Mouse (Mus musculus) liver, postnatal 0 days (tissue): ENCODE measurements at regions not wholly inside any gene's neighbourhood (a gene's known extent, or its start where the extent isn't known, plus 50 kb on each side); places are given as distances from the start of the nearest gene placed in this dataset.
A peak's percentile ranks its signal among the peaks of the same experiment; 100 is the strongest.

Experiments used
- ATAC-seq: fragments of 200-750 bp; cut with Nextera tagmentation; 2 replicates; pipeline ENCODE4 v1.8.0; 2017; ENCODE audit warnings: mild to moderate bottlenecking, moderate library complexity
- DNase-seq: peaks from one replicate; pipeline ENCODE4 v3.0.0-alpha.2; 2016
- H3K27ac ChIP-seq: fragments of 300-500 bp; sonication (generic); 2 replicates; pipeline ENCODE4 v1.5.1; 2014; ENCODE audit warnings: antibody characterized with exemption, moderate library complexity, mild to moderate bottlenecking, low read depth
- H3K27me3 ChIP-seq: fragments of 300-500 bp; sonication (generic); 2 replicates; pipeline ENCODE4 v1.6.1; 2014; ENCODE audit warnings: low read length, control low read depth, mixed read lengths; ENCODE audit not compliant: insufficient read depth
- H3K36me3 ChIP-seq: fragments of 300-500 bp; sonication (generic); replicated peaks from 2 replicates; pipeline ENCODE4 v1.6.1; 2014; ENCODE audit warnings: mild to moderate bottlenecking, control low read depth, low read length, moderate library complexity, mixed read lengths; ENCODE audit not compliant: insufficient read depth
- H3K4me1 ChIP-seq: fragments of 300-500 bp; sonication (generic); 2 replicates; pipeline ENCODE4 v1.6.1; 2014; ENCODE audit warnings: antibody characterized with exemption, mild to moderate bottlenecking, control low read depth; ENCODE audit not compliant: insufficient read depth
- H3K4me2 ChIP-seq: fragments of 300-500 bp; sonication (generic); 2 replicates; pipeline ENCODE4 v1.6.1; 2014; ENCODE audit warnings: low read depth, mild to moderate bottlenecking, low read length, moderate library complexity, mixed read lengths
- H3K4me3 ChIP-seq: fragments of 300-500 bp; sonication (generic); 2 replicates; pipeline ENCODE4 v1.5.1; 2014; ENCODE audit warnings: low read depth, low read length
- H3K9ac ChIP-seq: fragments of 300-500 bp; sonication (generic); replicated peaks from 2 replicates; pipeline ENCODE4 v1.6.1; 2014; ENCODE audit warnings: mild to moderate bottlenecking, moderate library complexity
- H3K9me3 ChIP-seq: fragments of 300-500 bp; sonication (generic); 2 replicates; pipeline ENCODE4 v1.6.1; 2016; ENCODE audit warnings: mild to moderate bottlenecking, control low read depth, low read length, mixed read lengths
- CTCF ChIP-seq: sonication (generic); IDR thresholded peaks from 2 replicates; pipeline ENCODE4 v1.5.1; 2016; ENCODE audit warnings: antibody characterized with exemption, low read depth
- EP300 ChIP-seq: IDR thresholded peaks from 2 replicates; pipeline ENCODE4 v1.6.1; 2016; ENCODE audit warnings: antibody characterized with exemption, low read depth, mild to moderate bottlenecking
- WGBS: fragments of 180-500 bp; shearing (Covaris S2); extraction: QIAGEN DNeasy Blood & Tissue Kit; methylation state at CpG from one replicate; pipeline ENCODE4 v1.1.7; 2014; ENCODE audit not compliant: insufficient replicate concordance; 5-methylcytosine and 5-hydroxymethylcytosine counted together

DNA sequence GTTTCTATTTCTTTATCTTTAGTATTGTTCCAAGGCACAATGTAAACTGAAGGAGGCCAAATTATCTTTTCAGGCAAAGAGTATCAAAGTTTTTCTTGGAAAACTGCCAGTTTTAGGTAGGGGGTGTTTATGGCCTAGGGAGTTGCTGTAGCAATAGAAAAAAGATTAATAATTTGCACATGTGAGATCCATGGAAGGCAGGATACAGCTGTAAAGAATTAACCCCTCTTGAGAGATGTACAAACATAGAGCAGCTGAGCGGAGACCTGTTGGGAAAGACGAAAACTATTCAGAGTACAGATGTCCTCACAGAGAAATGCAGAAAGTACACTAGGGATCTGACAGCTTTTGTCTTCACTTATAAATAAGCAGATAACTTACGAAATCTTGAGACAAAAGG lies 176.8 kb downstream of the Fign start:
- 73% methylated on average over 3 of the region's 3 CpGs for whole genome bisulfite sequencing
- Histone ChIP-seq H3K36me3 (no peaks in the 10 kb centered on the region), H3K4me3 (no peak overlapping the region), H3K4me1 (no peaks in the 10 kb centered on the region), H3K4me2 (no peak overlapping the region), H3K9me3 (no peaks in the 10 kb centered on the region), H3K9ac (no peak overlapping the region), H3K27ac (no peak overlapping the region), H3K27me3 (no peaks in the 10 kb centered on the region)
- DNase-seq = no peak
- ATAC-seq = no peak
- TF ChIP-seq EP300 (no peak), CTCF (no peak)

DNA sequence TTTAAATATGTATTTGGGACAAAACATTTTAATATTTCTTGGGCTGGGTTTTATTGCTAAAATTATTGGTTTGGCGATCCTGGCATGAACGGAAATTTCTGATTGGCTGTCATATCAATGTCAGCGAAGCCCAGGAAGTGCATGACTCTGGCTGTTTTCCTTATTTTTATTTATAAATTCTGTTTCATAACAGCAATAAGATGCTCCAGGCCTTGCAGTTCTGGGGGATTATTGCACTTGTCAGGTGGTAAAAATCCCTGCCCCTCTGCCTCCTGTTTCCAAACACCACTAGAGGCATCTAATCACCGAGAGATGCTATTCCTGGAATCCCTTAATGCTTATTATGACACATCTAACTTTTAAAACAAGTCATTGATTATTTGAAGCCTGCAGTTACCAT lies 177.8 kb downstream of the Fign start:
- Histone ChIP-seq H3K9ac (no peak overlapping the region), H3K4me3 (no peak overlapping the region), H3K36me3 (no peaks in the 10 kb centered on the region), H3K27ac (no peak overlapping the region), H3K27me3 (no peaks in the 10 kb centered on the region), H3K4me2 (no peak overlapping the region), H3K4me1 (no peaks in the 10 kb centered on the region), H3K9me3 (no peaks in the 10 kb centered on the region)
- DNase-seq (no peak), ATAC-seq (no peak)
- 80% methylated on average over 4 of the region's 4 CpGs for WGBS
- no peak for TF ChIP-seq EP300
- TF ChIP-seq CTCF = no peak

DNA sequence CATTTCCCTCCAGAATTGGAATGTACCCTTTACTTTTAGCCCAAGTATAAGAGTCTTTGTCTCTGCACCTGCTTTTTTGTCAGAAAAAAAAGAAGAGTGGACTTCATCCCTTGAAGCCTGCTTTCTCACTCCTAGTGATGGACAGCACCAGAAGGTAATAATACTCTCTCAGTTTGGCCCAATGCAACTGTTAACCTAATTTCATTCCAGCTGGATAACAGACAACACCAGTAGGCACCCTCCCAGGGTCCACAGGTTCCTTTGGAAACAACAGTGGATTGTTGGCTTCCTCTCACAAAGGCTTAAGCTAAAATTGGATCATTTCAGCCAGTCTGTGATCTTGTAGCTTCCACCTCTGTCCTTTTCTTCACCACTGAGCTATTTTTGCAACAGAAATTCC lies 197.2 kb downstream of the Fign start:
- Histone ChIP-seq H3K4me3 (no peak overlapping the region), H3K4me1 (no peaks in the 10 kb centered on the region), H3K4me2 (no peak overlapping the region), H3K36me3 (no peaks in the 10 kb centered on the region), H3K9me3 (no peaks in the 10 kb centered on the region), H3K9ac (no peak overlapping the region), H3K27ac (no peak overlapping the region), H3K27me3 (no peaks in the 10 kb centered on the region)
- ATAC-seq (no peak), DNase-seq (no peak)
- no peak for TF ChIP-seq EP300
- no peak for TF ChIP-seq CTCF

DNA sequence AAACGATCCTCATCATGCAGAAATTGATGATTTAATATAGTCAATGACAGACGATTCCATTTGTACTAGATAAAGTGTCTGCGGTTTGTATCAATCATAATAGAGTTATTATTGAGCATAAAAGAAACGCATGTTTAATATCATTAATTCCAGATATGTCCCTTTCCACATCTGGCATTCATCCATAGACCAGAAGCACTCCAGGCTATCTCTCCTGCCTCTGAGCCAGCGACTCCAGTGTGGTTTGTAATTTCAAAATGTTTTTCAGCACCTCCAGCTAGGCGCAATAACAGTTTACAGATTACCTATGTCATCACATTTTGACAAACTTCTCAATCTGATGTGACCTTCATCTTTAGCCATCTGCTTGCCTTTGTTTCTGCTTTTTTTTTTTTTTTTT lies 219.4 kb downstream of the Fign start:
- H3K36me3 ChIP-seq = no peaks in the 10 kb centered on the region
- no peak overlapping the region for H3K4me2 ChIP-seq
- no peaks in the 10 kb centered on the region for H3K9me3 ChIP-seq
- H3K27ac ChIP-seq = no peak overlapping the region
- H3K4me1 ChIP-seq = peaks cover 5% of the 10 kb centered on the region
- DNase-seq (no peak), ATAC-seq (no peak)
- no peak overlapping the region for H3K4me3 ChIP-seq
- H3K9ac ChIP-seq = no peak overlapping the region
- H3K27me3 ChIP-seq = no peaks in the 10 kb centered on the region
- 68% methylated on average over 6 of the region's 6 CpGs for WGBS
- TF ChIP-seq CTCF = no peak
- no peak for TF ChIP-seq EP300

DNA sequence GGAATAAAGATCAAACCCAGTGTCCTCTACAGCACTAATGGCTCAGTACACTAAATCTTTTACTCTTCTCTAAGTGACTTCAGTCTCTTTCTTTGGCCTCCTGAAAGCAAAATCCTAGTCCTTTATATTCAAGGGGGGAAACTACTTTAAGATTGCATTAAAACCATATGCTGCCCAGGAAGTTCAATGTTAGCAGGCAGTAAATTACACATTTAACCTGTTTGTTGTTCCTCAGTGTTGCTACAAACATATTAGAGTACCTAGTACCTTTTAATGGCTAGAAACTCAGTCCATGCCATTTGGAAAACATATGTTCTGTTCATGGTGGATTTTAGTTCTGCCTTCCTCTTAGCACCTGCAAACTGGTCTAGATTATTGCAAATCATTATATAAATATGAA lies 220.5 kb downstream of the Fign start:
- TF ChIP-seq EP300 = no peak
- no peak for TF ChIP-seq CTCF
- H3K4me1 ChIP-seq = peaks cover 5% of the 10 kb centered on the region
- H3K27me3 ChIP-seq = no peaks in the 10 kb centered on the region
- H3K9ac ChIP-seq = no peak overlapping the region
- no peaks in the 10 kb centered on the region for H3K9me3 ChIP-seq
- H3K4me3 ChIP-seq = no peak overlapping the region
- no peaks in the 10 kb centered on the region for H3K36me3 ChIP-seq
- H3K4me2 ChIP-seq = no peak overlapping the region
- DNase-seq = no peak
- H3K27ac ChIP-seq = no peak overlapping the region
- no peak for ATAC-seq

DNA sequence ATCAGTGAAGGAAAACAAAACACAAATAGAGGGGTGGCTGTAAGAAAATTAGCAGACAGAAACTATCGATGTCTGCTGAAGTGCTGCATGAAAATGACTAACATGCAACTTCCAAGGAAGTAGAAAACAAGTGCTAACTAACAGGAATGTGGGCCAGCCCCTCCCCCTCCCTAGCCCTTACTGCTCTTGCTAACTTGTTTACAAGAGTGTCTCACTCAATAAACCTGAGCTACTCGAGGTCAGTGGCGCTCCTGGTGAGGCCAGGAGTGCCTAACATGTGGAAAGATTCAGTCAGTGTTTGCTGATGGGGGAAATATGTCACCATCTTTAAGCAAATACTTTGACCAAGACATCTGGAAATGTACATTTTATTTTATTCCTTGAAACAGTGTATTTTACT lies 221.5 kb downstream of the Fign start:
- Histone ChIP-seq H3K27ac (no peak overlapping the region), H3K4me2 (no peak overlapping the region), H3K9ac (no peak overlapping the region), H3K4me3 (no peak overlapping the region), H3K27me3 (no peaks in the 10 kb centered on the region), H3K36me3 (no peaks in the 10 kb centered on the region), H3K4me1 (peaks cover 5% of the 10 kb centered on the region), H3K9me3 (no peaks in the 10 kb centered on the region)
- TF ChIP-seq CTCF (no peak), EP300 (no peak)
- ATAC-seq = no peak
- peak; percentile 14 for DNase-seq
- WGBS = 20% methylated on average over 3 of the region's 3 CpGs

DNA sequence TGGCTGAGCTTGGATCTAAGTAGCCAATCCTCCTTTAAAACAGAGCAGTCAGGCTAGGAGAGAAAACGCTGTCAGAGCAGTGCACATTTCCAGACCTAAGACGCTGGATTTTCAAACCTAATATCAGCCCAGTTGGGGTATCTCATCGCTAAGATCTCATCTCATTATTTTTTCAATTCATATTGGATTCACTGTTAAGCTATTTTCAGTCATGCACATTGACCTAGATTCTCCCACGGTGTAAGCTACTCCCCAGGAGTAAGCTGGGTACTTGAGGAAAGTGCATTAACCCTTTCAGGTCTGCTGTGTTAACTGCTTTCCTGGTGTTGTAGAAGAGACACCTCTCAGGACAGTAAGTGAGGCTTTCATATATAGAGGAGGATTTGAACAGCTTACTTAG lies 222.7 kb downstream of the Fign start:
- no peak for ATAC-seq
- Histone ChIP-seq H3K4me3 (no peak overlapping the region), H3K36me3 (no peaks in the 10 kb centered on the region), H3K9ac (no peak overlapping the region), H3K27ac (no peak overlapping the region), H3K27me3 (no peaks in the 10 kb centered on the region), H3K9me3 (no peaks in the 10 kb centered on the region), H3K4me2 (no peak overlapping the region), H3K4me1 (peaks cover 5% of the 10 kb centered on the region)
- 42% methylated on average over 4 of the region's 4 CpGs for WGBS
- TF ChIP-seq EP300 (no peak), CTCF (no peak)
- no peak for DNase-seq
